Mouse (Mus musculus) bone marrow, adult 2 months (tissue): ENCODE measurements around the gene Trappc6a. TPM values are rescaled to one million over a fixed set of nuclear protein-coding genes. Genes with fewer than 3 reads are reported as not detected.

ENCODE experiments used
- H3K27ac ChIP-seq: fragments of 200-500 bp; 2 replicates; pipeline ENCODE4 v1.5.1; 2012; ENCODE audit warnings: low read depth, mild to moderate bottlenecking, control low read depth, inconsistent platforms, low read length; ENCODE audit not compliant: control insufficient read depth, poor library complexity, insufficient read depth
- H3K4me1 ChIP-seq: fragments of 200-500 bp; 2 replicates; pipeline ENCODE4 v1.6.1; 2011; ENCODE audit warnings: low read length; ENCODE audit not compliant: control insufficient read depth, insufficient read depth
- H3K4me3 ChIP-seq: fragments of 200-500 bp; replicated peaks from 2 replicates; pipeline ENCODE3; 2011; ENCODE audit warnings: mild to moderate bottlenecking, low read depth, low read length, control low read depth; ENCODE audit not compliant: control insufficient read depth
- CTCF ChIP-seq: fragments of 200-500 bp; IDR thresholded peaks from 2 replicates; pipeline ENCODE4 v1.5.1; 2011; ENCODE audit warnings: low read length, control low read depth; ENCODE audit not compliant: control insufficient read depth, insufficient read depth
- POLR2A ChIP-seq: fragments of 200-500 bp; IDR thresholded peaks from 2 replicates; pipeline ENCODE4 v1.6.1; 2011; ENCODE audit warnings: low read depth, mild to moderate bottlenecking, control low read depth, low read length, borderline replicate concordance; ENCODE audit not compliant: control insufficient read depth
- WGBS: fragments of 180-500 bp; shearing (Covaris S2); methylation state at CpG from one replicate; pipeline ENCODE4 v1.1.7; 2018; 5-methylcytosine and 5-hydroxymethylcytosine counted together
- polyA plus RNA-seq: library from polyadenylated mRNA; stranded (reverse); fragments of >200 nt; gene quantifications from 2 replicates; pipeline ENCODE4 v1.2.4, GENCODE M21; 2011; ENCODE audit warnings: low replicate concordance; ENCODE audit not compliant: missing spikeins, insufficient read depth, insufficient read length

Gene Trappc6a
- polyA plus RNA-seq, 1 experiment = 12.4 TPM

DNA sequence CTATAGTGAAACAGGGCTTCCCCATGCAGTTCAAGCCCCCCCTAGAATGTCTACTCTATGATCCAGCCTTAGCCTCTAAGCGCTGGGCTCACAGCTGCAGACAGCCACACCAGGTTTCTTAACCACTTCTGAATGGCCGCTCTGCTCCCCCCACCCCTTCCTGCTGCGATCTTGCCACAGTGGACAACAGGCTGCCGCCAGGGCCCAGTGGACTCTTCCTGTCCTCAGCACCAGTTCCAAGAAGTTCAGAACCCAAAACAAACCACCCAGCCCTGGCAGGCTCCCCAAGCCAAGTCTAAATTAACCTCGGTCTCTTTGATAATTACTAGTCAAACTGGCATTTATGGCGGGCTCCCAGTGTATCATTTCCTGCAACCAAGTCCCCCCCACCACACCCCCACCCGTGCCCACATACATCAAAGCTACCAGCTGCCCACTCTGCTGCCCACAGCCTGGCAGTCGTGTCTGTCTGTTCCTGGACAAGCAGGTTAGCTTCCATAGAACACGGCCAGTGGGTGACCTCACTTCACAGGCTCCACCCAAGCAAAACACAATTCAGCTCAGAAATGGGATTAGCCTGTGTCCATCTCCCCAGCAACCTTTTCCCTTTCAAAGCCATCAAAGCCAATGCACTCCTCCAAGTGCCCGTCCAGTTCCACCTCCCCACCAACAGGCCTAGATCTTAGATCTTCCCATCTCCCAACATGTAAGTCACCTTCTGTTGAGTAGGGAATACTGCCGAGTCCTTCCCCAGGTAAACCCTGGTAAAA is 52.5 kb downstream of the Trappc6a start:
- H3K4me3 ChIP-seq = peak overlapping the region; percentile 98
- TF ChIP-seq CTCF (no peak), POLR2A (no peak)
- H3K27ac ChIP-seq = peak overlapping the region; percentile 96
- 5% methylated on average over 11 of the region's 11 CpGs for WGBS
- H3K4me1 ChIP-seq = peaks cover 8% of the 10 kb centered on the region

DNA sequence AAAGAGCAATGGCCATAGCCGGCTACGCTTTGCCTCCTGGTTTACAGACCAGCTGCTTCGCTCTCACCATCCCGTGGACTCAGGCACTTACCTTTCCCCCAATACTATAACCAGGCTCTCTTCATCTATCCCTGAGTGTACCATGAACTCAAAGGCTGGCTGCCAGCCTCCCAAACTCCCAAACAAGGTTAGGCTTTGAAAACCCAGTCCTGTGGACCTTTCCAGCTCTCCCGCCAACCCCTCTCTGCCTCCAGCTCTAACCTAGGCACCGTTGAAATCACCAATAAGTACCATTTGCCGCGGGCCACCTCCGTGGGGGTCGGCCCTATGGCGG is 53.2 kb downstream of the Trappc6a start:
- H3K4me3 ChIP-seq = peak overlapping the region; percentile 98
- no peak for TF ChIP-seq POLR2A
- no peak for TF ChIP-seq CTCF
- H3K4me1 ChIP-seq = peaks cover 8% of the 10 kb centered on the region
- under 1% methylated on average over 11 of the region's 11 CpGs for WGBS
- peak overlapping the region; percentile 96 for H3K27ac ChIP-seq

DNA sequence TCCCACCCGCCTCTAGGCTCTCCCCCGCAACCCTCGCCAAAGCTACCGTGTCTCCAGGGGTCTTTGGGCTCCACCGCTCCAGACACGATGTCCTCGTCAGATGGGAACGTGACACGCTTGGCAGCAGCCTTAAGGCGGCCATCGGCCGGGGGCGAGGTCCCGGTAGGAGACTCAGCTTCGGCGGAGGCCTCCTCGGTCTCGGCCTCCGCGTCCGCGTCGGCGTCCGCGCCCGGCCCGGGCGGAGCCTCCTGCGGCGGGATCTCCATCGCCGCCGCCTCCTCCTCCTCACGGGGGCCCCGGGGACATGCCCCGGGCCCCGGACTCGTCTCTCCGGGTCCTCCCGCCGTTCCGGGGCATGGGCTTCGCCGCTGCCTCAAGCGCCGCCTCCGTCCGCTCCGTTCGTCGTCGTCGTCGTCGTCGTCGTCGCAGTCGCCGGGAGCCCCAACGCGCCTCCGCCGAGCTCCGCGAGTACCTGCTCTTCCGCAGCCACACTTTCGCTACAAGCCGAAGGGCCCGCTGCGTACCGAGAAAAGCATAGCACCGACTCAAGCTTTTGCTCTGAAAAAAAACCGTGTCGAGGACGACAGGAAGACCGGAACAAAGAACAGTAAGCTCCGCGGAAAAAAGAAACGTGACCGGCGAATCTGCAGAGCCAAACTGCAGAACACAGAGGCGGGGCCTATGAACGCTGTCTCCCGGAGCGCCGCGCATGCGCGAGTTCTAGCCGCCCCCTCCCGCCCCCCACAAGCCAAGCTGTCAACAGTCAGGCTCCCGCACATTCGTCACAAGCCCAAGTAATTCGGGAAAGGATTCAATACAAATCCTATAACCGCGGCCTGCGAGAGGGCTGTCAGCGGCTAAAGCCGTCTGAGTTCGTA is 53.8 kb downstream of the Trappc6a start:
- Histone ChIP-seq H3K4me3 (peak overlapping the region; percentile 98), H3K27ac (peak overlapping the region; percentile 96), H3K4me1 (peaks cover 8% of the 10 kb centered on the region)
- under 1% methylated on average over 102 of the region's 102 CpGs for WGBS
- peak; percentile 53; the same call in 1 of the 2 replicates for TF ChIP-seq POLR2A
- TF ChIP-seq CTCF = no peak

DNA sequence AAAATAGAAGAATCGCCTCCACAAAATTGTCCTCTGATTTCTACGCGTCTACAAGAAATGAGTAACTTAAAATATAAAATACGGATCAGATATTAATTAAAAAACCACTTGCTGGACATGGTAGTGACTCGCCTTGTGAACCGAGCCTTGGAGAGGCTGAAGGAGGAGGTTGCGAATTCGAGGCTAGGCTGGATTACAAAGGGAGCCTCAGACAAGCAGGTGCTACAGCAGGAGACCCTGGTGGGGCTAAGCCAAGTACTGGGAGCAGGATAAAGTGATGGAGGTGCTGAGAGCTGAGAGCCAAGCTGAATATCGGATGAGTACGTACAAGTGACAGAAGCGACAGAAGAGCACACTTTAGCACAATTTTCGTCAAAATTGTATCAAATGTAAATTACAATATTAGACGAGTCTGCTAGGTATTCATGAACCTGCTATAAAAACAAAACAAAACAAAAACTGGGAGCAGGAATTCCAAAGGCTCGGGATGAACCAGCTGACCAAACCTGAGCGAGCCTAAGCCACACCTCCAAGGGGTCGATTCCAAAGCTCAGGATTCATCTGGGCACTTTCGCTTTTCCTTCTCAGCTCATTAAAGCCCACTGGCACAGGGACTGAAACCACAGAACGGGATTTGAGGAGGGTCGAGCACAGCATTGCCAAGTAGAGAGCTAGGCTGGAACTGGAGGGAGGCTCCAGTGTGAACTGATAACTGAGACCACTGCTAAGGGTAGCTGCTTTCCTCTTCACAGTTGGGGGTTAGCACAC is 54.6 kb downstream of the Trappc6a start, which contains the start of gene Ppp1r37:
TSS of gene Ppp1r37 (minus strand) at position 434 of the 768 bp plus-strand sequence.
- H3K4me1 ChIP-seq = peaks cover 8% of the 10 kb centered on the region
- WGBS = 5% methylated on average over 19 of the region's 19 CpGs

DNA sequence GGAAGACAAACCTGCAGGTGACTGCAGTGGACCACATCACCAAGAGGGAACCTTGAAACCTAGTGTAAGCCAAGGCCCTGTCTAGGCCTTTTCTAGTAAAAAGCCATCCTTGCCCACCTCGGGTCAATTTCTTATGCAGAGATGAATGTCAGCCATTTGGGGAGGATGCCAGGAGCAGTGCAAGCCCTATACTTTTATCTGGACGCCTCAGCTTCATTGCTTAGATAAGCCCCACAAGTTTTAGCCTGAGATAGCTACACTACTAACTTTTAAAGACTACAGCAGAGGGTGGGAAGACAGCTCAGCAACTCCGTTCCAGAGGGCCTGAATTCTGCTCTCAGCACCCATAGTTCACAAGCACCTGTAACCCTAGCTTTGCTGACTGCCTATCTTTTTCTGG is 55.7 kb downstream of the Trappc6a start:
- Histone ChIP-seq H3K27ac (peak overlapping the region; percentile 78), H3K4me3 (peak overlapping the region; percentile 23), H3K4me1 (peaks cover 8% of the 10 kb centered on the region)
- TF ChIP-seq POLR2A (no peak), CTCF (no peak)
- 59% methylated on average over 3 of the region's 3 CpGs for WGBS

More for the DNA sequence above, 54.6 kb downstream of the Trappc6a start, which contains the start of gene Ppp1r37:
- peak within 1 kb of the TSS; percentile 98 for H3K4me3 ChIP-seq
- TF ChIP-seq CTCF (no peak), POLR2A (no peak)
- H3K27ac ChIP-seq = peak within 1 kb of the TSS; percentile 96

DNA sequence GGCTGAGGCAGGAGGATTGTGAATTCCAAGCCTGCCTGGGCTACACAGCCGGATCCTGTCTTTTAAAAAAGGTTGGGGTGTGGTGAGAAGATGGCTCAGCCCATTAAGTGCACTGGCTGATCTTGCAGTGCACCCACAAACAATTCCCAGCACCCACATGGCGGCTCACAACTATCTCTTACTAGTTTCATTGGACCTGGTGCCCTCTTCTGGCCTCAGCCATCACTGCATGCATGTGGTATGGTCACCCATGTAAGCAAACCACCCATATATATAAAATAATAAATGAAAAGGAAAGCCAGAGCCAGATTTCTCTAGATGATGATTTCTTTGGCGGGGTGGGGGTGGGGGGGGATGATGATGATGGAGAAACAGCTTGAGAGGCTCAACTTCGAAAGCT is 56.3 kb downstream of the Trappc6a start:
- TF ChIP-seq CTCF = peak; percentile 35; the same call in 1 of the 2 replicates
- TF ChIP-seq POLR2A = no peak
- peaks cover 6% of the 10 kb centered on the region; the same call in 1 of the 2 replicates for H3K4me1 ChIP-seq
- H3K27ac ChIP-seq = peak overlapping the region; percentile 60
- 91% methylated on average over 4 of the region's 4 CpGs for WGBS
- no peak overlapping the region for H3K4me3 ChIP-seq

Other genes with a start within 250 kb of the Trappc6a start
- 83.3 and 135 TPM in 2 replicates for gene Vasp, start 236.6 kb upstream of the Trappc6a start, polyA plus RNA-seq
- gene Ppm1n, start 228.3 kb upstream of the Trappc6a start, polyA plus RNA-seq = 3.6 TPM in 1 of 2 replicates, not detected in the other
- 0.92 and 2.3 TPM in 2 replicates for gene Rtn2, start 225.8 kb upstream of the Trappc6a start, polyA plus RNA-seq
- gene Fosb, start 198.3 kb upstream of the Trappc6a start, polyA plus RNA-seq = 0.50 and 1.1 TPM in 2 replicates
- gene Ercc1, start 163.6 kb upstream of the Trappc6a start, polyA plus RNA-seq = 19.2 and 31.3 TPM in 2 replicates
- 11.7 and 13.7 TPM in 2 replicates for gene Cd3eap, start 148.9 kb upstream of the Trappc6a start, polyA plus RNA-seq
- 1.7 and 4.0 TPM in 2 replicates for gene Ppp1r13l, start 148.6 kb upstream of the Trappc6a start, polyA plus RNA-seq
- gene Ercc2, start 126.4 kb upstream of the Trappc6a start, polyA plus RNA-seq = 17.9 and 31.9 TPM in 2 replicates
- gene Klc3, start 104.3 kb upstream of the Trappc6a start, polyA plus RNA-seq = 1.6 and 1.9 TPM in 2 replicates
- 25.1 and 31.8 TPM in 2 replicates for gene Ckm, start 103.6 kb upstream of the Trappc6a start, polyA plus RNA-seq
- gene Mark4, start 49.6 kb upstream of the Trappc6a start, polyA plus RNA-seq = 10.1 and 14.6 TPM in 2 replicates
- gene Exoc3l2, start 45.1 kb upstream of the Trappc6a start, polyA plus RNA-seq = 4.2 and 10.3 TPM in 2 replicates
- gene Bloc1s3, start within 50 bp of the Trappc6a start, polyA plus RNA-seq = 4.4 and 8.0 TPM in 2 replicates
- not detected in 2 replicates for gene Nkpd1, start 9.4 kb downstream of the Trappc6a start, polyA plus RNA-seq
- gene Ppp1r37, start 54.7 kb downstream of the Trappc6a start, polyA plus RNA-seq = 71.6 and 93.5 TPM in 2 replicates
- gene Zfp296, start 68.9 kb downstream of the Trappc6a start, polyA plus RNA-seq = 2.8 and 3.0 TPM in 2 replicates
- 52.9 and 74.3 TPM in 2 replicates for gene Gemin7, start 69.2 kb downstream of the Trappc6a start, polyA plus RNA-seq
- 64.7 and 98.2 TPM in 2 replicates for gene Clasrp, start 96.1 kb downstream of the Trappc6a start, polyA plus RNA-seq
- gene Relb, start 121.0 kb downstream of the Trappc6a start, polyA plus RNA-seq = 6.4 and 12.0 TPM in 2 replicates
- gene Clptm1, start 156.6 kb downstream of the Trappc6a start, polyA plus RNA-seq = 18.1 and 31.2 TPM in 2 replicates
- 13.2 TPM in 1 of 2 replicates, not detected in the other for gene Apoc2, start 169.5 kb downstream of the Trappc6a start, polyA plus RNA-seq
- gene Gm44805, start 173.0 kb downstream of the Trappc6a start, polyA plus RNA-seq = 7.6 TPM in 1 of 2 replicates, not detected in the other
- gene Apoc4, start 173.1 kb downstream of the Trappc6a start, polyA plus RNA-seq = 3.6 and 18.7 TPM in 2 replicates
- 48.3 and 137 TPM in 2 replicates for gene Apoc1, start 184.3 kb downstream of the Trappc6a start, polyA plus RNA-seq
- gene Apoe, start 190.8 kb downstream of the Trappc6a start, polyA plus RNA-seq = 205 and 422 TPM in 2 replicates
- 19.2 and 19.3 TPM in 2 replicates for gene Tomm40, start 207.0 kb downstream of the Trappc6a start, polyA plus RNA-seq
- gene Nectin2, start 242.1 kb downstream of the Trappc6a start, polyA plus RNA-seq = 1.9 and 4.7 TPM in 2 replicates